Mouse (Mus musculus): ENCODE data around the gene Tigar.

DNA sequence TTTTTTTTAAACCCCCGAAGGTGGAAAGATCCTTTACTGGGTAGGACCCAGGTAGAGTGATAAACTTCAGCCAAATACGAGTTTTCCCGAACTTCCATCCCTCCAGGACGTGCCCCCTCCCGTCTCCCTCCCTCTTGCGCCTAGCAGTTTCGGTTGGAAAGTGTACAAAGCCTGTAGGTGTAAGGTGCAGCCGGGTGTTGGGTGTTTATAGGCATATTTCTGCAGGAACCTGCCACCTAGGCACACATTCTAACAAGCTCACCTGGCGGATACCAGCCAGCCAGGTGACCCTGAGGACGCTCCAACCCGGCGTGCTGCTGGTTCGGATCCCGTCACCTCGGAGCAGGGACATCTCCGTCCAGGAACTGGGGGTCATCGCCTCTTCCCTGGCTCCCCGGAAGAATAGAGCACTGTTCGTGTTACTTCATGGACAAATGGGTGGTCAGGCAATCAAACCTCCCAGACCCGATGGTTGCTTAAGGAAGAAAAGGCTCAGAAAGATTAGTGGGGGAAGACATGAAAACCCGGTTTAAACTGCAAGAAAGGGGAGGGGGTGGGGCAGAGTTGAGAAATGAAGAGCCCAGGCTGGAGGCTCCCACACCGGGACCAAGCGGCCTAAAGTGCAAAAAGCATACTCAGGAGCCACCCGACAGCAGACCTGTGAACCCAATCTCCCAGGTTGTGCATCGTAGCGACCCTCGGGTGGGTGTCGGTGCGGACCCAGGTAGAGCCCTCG, 44.8 kb upstream of the Tigar start:
- TF ChIP-seq CTCF (IDR thresholded peaks at IDR 0.05; ENCODE audit: insufficient read depth, low read length): no peak
- no peak for TF ChIP-seq POLR2A (IDR thresholded peaks at IDR 0.05; ENCODE audit: borderline replicate concordance, extremely low read depth, low read depth, low read length)

Data from lung, adult 2 months (tissue).